Comparison of ENCODE assay signal across 26 mouse cellular contexts in the genomic region with DNA sequence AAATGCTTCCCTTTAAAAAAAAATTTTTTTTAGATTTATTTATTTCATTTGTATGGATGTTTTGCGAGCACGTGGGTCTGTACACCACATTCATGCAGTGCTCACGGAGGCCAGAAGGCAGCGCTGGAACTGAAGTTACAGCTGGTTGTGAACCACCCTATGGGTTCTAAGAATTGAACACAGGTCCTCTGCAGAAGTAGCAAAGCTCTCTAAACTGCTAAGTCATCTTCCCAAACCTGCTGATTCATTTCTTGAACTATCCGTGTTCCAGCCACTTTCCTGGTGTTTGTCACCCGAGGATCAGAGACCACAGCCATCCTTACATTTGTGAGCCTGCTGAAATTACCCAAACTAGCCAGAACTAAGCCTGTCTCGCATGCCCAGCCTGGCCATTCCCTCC. TPM values are rescaled to one million over a fixed set of nuclear protein-coding genes. Genes with fewer than 3 reads are reported as not detected.
DNase-seq lines count a peak whose midpoint lies in the region; ATAC-seq and TF ChIP-seq lines count a peak whose summit lies in the region.
"Had no signal": no experiment of that assay in that cellular context is flagged by ENCODE, and none has a peak within 500 bp of the region (broad histone marks: within the 10 kb centered on the region; RNA-seq: fewer than 3 reads in every experiment).

No protein-coding gene starts in this region.

- H3K4me2 ChIP-seq in liver, embryonic 11.5 days, result no peak overlapping the region
- no peak overlapping the region; the same call in 1 of the 2 replicates for H3K4me2 ChIP-seq in liver, embryonic 14.5 days (ENCODE audit: low read depth)
- H3K4me2 ChIP-seq: embryonic facial prominence, embryonic 15.5 days; forebrain, embryonic 12.5 days; heart, embryonic 13.5 days; hindbrain, embryonic 12.5 days had no signal

- peak; percentile 36 for DNase-seq in liver
- DNase-seq in liver, embryonic 11.5 days (ENCODE audit: low spot score), result no peak
- DNase-seq in c-Kit-positive CD71-positive TER-119-positive erythroid progenitor cells, embryonic 14.5 days (ENCODE audit: low spot score), result peak; percentile 47
- DNase-seq in liver, embryonic 14.5 days (ENCODE audit: low read depth in 3 of 3, low spot score in 3 of 3), result peak in 2 of 3 experiments; percentile 28 to 52
- no peak for DNase-seq in spleen, postnatal 36 days (ENCODE audit: low spot score in 2 of 2)
- DNase-seq in kidney, postnatal 25 days, result no peak
- DNase-seq in layer of hippocampus, adult 9-10 months (ENCODE audit: low spot score), result no peak
- DNase-seq: adrenal gland, adult 2 months; adrenal gland, postnatal 25 days; cerebellum, adult 11 months; cerebellum, adult 8-10 months; cerebellum, postnatal 14 days; embryo, embryonic 11 days; forebrain, postnatal 0 days; gastrocnemius, postnatal 14 days; heart, adult 2 months; heart, postnatal 36 days had no signal

- H3K4me1 ChIP-seq in liver, embryonic 11.5 days (replicated peaks; ENCODE audit: control insufficient read depth, insufficient read depth, low read length), result peaks cover 7% of the 10 kb centered on the region
- H3K4me1 ChIP-seq in liver, embryonic 14.5 days (replicated peaks; ENCODE audit: control insufficient read depth in 2 of 2, insufficient read depth in 2 of 2, low read length in 1 of 2), result peaks cover 30 to 35% of the 10 kb centered on the region in 2 experiments
- H3K4me1 ChIP-seq: embryonic facial prominence, embryonic 15.5 days; forebrain, embryonic 12.5 days; heart, embryonic 13.5 days; hindbrain, embryonic 12.5 days had no signal

- no peaks in the 10 kb centered on the region for H3K36me3 ChIP-seq in liver, embryonic 11.5 days (ENCODE audit: control insufficient read depth, insufficient read depth, low read length)
- H3K36me3 ChIP-seq in liver, embryonic 14.5 days (replicated peaks; ENCODE audit: control insufficient read depth, insufficient read depth, low read depth), result no peaks in the 10 kb centered on the region
- H3K36me3 ChIP-seq: embryonic facial prominence, embryonic 15.5 days; forebrain, embryonic 12.5 days; heart, embryonic 13.5 days; hindbrain, embryonic 12.5 days had no signal

- no peak overlapping the region for H3K9ac ChIP-seq in liver, embryonic 11.5 days (ENCODE audit: low read depth, low read length)
- H3K9ac ChIP-seq in liver, embryonic 14.5 days (replicated peaks), result no peak overlapping the region
- H3K9ac ChIP-seq: embryonic facial prominence, embryonic 15.5 days; forebrain, embryonic 12.5 days; forebrain, postnatal 0 days; heart, embryonic 13.5 days; hindbrain, embryonic 12.5 days had no signal

- H3K4me3 ChIP-seq in liver, embryonic 11.5 days (ENCODE audit: low read depth, low read length), result no peak overlapping the region
- no peak overlapping the region for H3K4me3 ChIP-seq in liver, embryonic 14.5 days (ENCODE audit: insufficient read depth in 1 of 2, low read depth in 2 of 2, low read length in 2 of 2)
- H3K4me3 ChIP-seq: embryonic facial prominence, embryonic 15.5 days; forebrain, embryonic 12.5 days; heart, adult 2 months; heart, embryonic 13.5 days; hindbrain, embryonic 12.5 days had no signal

- no peak overlapping the region for H3K27ac ChIP-seq in liver, embryonic 11.5 days (ENCODE audit: low read depth, low read length)
- H3K27ac ChIP-seq in liver, embryonic 14.5 days, result peak overlapping the region; percentile 21
- H3K27ac ChIP-seq: embryonic facial prominence, embryonic 15.5 days; forebrain, embryonic 12.5 days; heart, adult 2 months; heart, embryonic 13.5 days; hindbrain, embryonic 12.5 days had no signal

- 62% methylated on average over 7 of the region's 7 CpGs for WGBS in liver, embryonic 11.5 days
- 53% methylated on average over 7 of the region's 7 CpGs for WGBS in liver, embryonic 14.5 days (ENCODE audit: insufficient replicate concordance)

- H3K9me3 ChIP-seq in liver, embryonic 11.5 days (ENCODE audit: control insufficient read depth, low read length), result no peaks in the 10 kb centered on the region
- H3K9me3 ChIP-seq in liver, embryonic 14.5 days (ENCODE audit: control insufficient read depth, low read length), result no peaks in the 10 kb centered on the region
- H3K9me3 ChIP-seq: embryonic facial prominence, embryonic 15.5 days; heart, embryonic 13.5 days; hindbrain, embryonic 12.5 days had no signal

- TF ChIP-seq EP300 in liver, embryonic 14.5 days (IDR thresholded peaks at IDR 0.05; ENCODE audit: low read depth), result no peak

- no peaks in the 10 kb centered on the region for H3K27me3 ChIP-seq in liver, embryonic 11.5 days (replicated peaks; ENCODE audit: control insufficient read depth, insufficient read depth, low read length)
- no peaks in the 10 kb centered on the region for H3K27me3 ChIP-seq in liver, embryonic 14.5 days (ENCODE audit: control insufficient read depth, insufficient read depth, low read length)
- H3K27me3 ChIP-seq: hindbrain, embryonic 12.5 days had no signal

- peak; percentile 26; the same call in 1 of the 2 replicates for TF ChIP-seq CTCF in liver, embryonic 14.5 days (IDR thresholded peaks at IDR 0.05; ENCODE audit: low read depth)

- no peak for ATAC-seq in liver, embryonic 11.5 days (replicated peaks; ENCODE audit: low FRiP score)
- peak; percentile 47; the same call in 1 of the 2 replicates for ATAC-seq in liver, embryonic 14.5 days (ENCODE audit: insufficient read depth)
- ATAC-seq: forebrain, postnatal 0 days; hindbrain, embryonic 16.5 days had no signal

RNA-seq across cellular contexts. Expression of a gene that starts 9.8 kb away (rescaled TPM):
- polyA plus RNA-seq in liver, embryonic 11.5 days (2014; fragmentation: Nextera tagmentation; extraction: Ambion mirVana), result not detected in 2 replicates
- 0.01 TPM in 1 of 2 replicates, not detected in the other for polyA plus RNA-seq in liver, embryonic 14.5 days (2012; rRNA removed)
- polyA plus RNA-seq in liver, embryonic 14.5 days (2014; fragmentation: Nextera tagmentation; extraction: Ambion mirVana), result not detected in 2 replicates
- polyA plus RNA-seq: adrenal gland, adult 2 months; C2C12; embryonic facial prominence, embryonic 11.5 days; embryonic facial prominence, embryonic 15.5 days; forebrain, embryonic 12.5 days; gonadal fat pad, adult 2 months; heart, adult 2 months; heart, embryonic 13.5 days; heart, postnatal 0 days had no signal

RNA-seq across cellular contexts. Expression of a gene that starts 37.5 kb away (rescaled TPM):
- 15.3 and 16.1 TPM in 2 replicates for polyA plus RNA-seq in liver, embryonic 11.5 days (2014; fragmentation: Nextera tagmentation; extraction: Ambion mirVana)
- 24.4 and 27.0 TPM in 2 replicates for polyA plus RNA-seq in liver, embryonic 14.5 days (2012; rRNA removed)
- polyA plus RNA-seq in liver, embryonic 14.5 days (2014; fragmentation: Nextera tagmentation; extraction: Ambion mirVana), result 18.2 and 20.7 TPM in 2 replicates

Comparison
In these comparisons a context has a peak if more than half of its experiments do, and no peak if none do; other contexts are left out.
1. DNase-seq: peak in liver (single experiment), c-Kit-positive CD71-positive TER-119-positive erythroid progenitor cells, embryonic 14.5 days (single experiment) and liver, embryonic 14.5 days (2 of 3); none in liver, embryonic 11.5 days (single experiment), spleen, postnatal 36 days (0 of 2), kidney, postnatal 25 days (0 of 2) and layer of hippocampus, adult 9-10 months (single experiment).